Mouse (Mus musculus): ENCODE measurements around the gene Hist1h2ai. TPM values are rescaled to one million over a fixed set of nuclear protein-coding genes. Genes with fewer than 3 reads are reported as not detected.
"Not testable (repeated sequence)": the region's sequence is repeated elsewhere in the genome, so short reads cannot be mapped to it uniquely, and the experiment has no call there.

The Hist1h2ai gene
- polyA plus RNA-seq, 1 experiment from 2014 or later, result 11.4 TPM

DNA sequence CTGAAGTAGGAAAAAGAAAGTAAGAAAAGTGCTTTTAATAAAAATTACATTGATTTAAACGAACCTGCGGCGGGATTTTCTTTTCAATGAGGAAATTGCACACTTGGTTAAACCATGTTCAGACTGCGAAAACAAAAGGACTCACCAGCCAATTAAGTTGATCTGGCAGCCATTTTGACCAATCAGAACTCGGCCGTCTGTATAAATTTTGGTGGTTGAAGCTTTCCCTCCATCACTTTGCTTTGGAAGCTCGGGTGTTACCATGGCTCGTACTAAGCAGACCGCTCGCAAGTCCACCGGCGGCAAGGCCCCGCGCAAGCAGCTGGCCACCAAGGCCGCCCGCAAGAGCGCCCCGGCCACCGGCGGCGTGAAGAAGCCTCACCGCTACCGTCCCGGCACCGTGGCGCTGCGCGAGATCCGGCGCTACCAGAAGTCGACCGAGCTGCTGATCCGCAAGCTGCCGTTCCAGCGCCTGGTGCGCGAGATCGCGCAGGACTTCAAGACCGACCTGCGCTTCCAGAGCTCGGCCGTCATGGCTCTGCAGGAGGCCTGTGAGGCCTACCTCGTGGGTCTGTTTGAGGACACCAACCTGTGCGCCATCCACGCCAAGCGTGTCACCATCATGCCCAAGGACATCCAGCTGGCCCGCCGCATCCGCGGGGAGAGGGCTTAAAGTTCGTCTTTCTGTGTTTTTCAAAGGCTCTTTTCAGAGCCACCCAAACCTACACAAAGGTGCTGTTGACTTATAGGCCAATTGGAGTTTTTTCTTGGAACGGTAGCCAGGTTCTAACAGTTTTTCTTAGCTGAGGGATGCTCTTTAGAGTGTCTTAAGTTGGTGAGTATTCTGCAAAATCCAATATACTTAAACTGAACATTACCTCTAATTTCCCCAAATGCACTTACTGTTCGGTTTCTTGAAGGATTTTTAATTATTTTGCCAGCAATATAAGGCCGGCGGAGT, 1.5 kb downstream of the Hist1h2ai start, which contains the start of gene Hist1h3h:
Hist1h3h (plus strand) TSS at position 263 of the 961 bp plus-strand sequence.
- 1% methylated on average over 29 of the region's 56 CpGs for WGBS
- H3K27me3 ChIP-seq; H3K36me3 ChIP-seq; H3K9me3 ChIP-seq (replicated peaks): not testable (repeated sequence)
- Histone ChIP-seq H3K9ac (peak within 1 kb of the TSS; percentile 63), H3K4me1 (replicated peaks) (peaks cover 33% of the 10 kb centered on the region), H3K4me2 (peak within 1 kb of the TSS; percentile 83), H3K4me3 (peak within 1 kb of the TSS; percentile 49), H3K27ac (peak within 1 kb of the TSS; percentile 91)
- peak; percentile 41; the same call in 1 of the 2 replicates for ATAC-seq (replicated peaks; ENCODE audit: insufficient number of reproducible peaks, insufficient read depth, low FRiP score, low read depth)

- peak overlapping the region; percentile 83 for H3K4me2 ChIP-seq
- H3K4me3 ChIP-seq, result peak overlapping the region; percentile 49
- peak overlapping the region; percentile 63 for H3K27ac ChIP-seq
- H3K27me3 ChIP-seq, result no peaks in the 10 kb centered on the region
- WGBS, result 66% methylated on average over 4 of the region's 4 CpGs
- no peaks in the 10 kb centered on the region for H3K36me3 ChIP-seq
- H3K9ac ChIP-seq, result peak overlapping the region; percentile 52
- no peaks in the 10 kb centered on the region for H3K9me3 ChIP-seq (replicated peaks)
- ATAC-seq (replicated peaks; ENCODE audit: insufficient number of reproducible peaks, insufficient read depth, low FRiP score, low read depth), result no peak
- H3K4me1 ChIP-seq (replicated peaks), result peaks cover 34% of the 10 kb centered on the region
Observed at GRCm38 (mm10) chr13:21718381-21719080, 2.3 kb downstream of the Hist1h2ai start.

GRCm38 (mm10) chr13:21721107-21721756, 5.0 kb downstream of the Hist1h2ai start:
- ATAC-seq (replicated peaks; ENCODE audit: insufficient number of reproducible peaks, insufficient read depth, low FRiP score, low read depth), result 0 out of 2 replicates have a peak, but pooled peaks have one; percentile 5

DNA sequence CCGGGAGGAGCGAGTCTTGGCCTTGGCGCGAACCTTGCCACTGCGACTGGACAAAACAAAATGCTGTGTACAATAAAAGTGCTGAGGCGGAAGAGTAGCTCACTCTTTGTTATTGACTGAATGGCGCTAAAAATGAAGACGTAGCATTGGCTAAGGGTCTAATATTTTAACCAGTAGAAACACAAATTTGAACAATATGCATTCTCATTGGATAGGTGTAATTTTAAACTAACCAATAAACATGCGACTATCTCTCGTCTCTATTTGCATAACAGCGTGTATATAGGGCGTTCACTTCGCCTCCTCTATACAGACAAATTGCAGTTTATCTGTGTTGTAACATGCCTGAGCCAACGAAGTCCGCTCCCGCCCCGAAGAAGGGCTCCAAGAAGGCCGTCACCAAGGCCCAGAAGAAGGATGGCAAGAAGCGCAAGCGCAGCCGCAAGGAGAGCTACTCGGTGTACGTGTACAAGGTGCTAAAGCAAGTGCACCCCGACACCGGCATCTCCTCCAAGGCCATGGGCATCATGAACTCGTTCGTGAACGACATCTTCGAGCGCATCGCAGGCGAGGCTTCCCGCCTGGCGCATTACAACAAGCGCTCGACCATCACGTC, 5.6 kb downstream of the Hist1h2ai start, which contains the start of gene Hist1h2bm:
Hist1h2bm (plus strand) TSS at position 288 of the 616 bp plus-strand sequence.
- H3K27ac ChIP-seq, result peak within 1 kb of the TSS; percentile 88
- peak within 1 kb of the TSS; percentile 41 for H3K9ac ChIP-seq
- peak; percentile 95 for ATAC-seq (replicated peaks; ENCODE audit: insufficient number of reproducible peaks, insufficient read depth, low FRiP score, low read depth)
- H3K4me1 ChIP-seq (replicated peaks), result peaks cover 24% of the 10 kb centered on the region
- not testable (repeated sequence) for H3K27me3 ChIP-seq; H3K9me3 ChIP-seq (replicated peaks); H3K36me3 ChIP-seq
- peak within 1 kb of the TSS; percentile 51 for H3K4me3 ChIP-seq
- WGBS, result under 1% methylated on average over 37 of the region's 37 CpGs
- peak within 1 kb of the TSS; percentile 76 for H3K4me2 ChIP-seq

More at GRCm38 (mm10) chr13:21721107-21721756, 5.0 kb downstream of the Hist1h2ai start:
- H3K4me1 ChIP-seq (replicated peaks), result peaks cover 26% of the 10 kb centered on the region
- not testable (repeated sequence) for H3K36me3 ChIP-seq; H3K27me3 ChIP-seq; H3K9me3 ChIP-seq (replicated peaks)
- peak overlapping the region; percentile 51 for H3K4me3 ChIP-seq
- WGBS, result 4% methylated on average over 21 of the region's 44 CpGs
- peak overlapping the region; percentile 76 for H3K4me2 ChIP-seq
- H3K9ac ChIP-seq, result peak overlapping the region; percentile 31
- H3K27ac ChIP-seq, result peak overlapping the region; percentile 88

GRCm38 (mm10) chr13:21722373-21722925, 6.2 kb downstream of the Hist1h2ai start:
- peak overlapping the region; percentile 41 for H3K9ac ChIP-seq
- peaks cover 21% of the 10 kb centered on the region for H3K4me1 ChIP-seq (replicated peaks)

DNA sequence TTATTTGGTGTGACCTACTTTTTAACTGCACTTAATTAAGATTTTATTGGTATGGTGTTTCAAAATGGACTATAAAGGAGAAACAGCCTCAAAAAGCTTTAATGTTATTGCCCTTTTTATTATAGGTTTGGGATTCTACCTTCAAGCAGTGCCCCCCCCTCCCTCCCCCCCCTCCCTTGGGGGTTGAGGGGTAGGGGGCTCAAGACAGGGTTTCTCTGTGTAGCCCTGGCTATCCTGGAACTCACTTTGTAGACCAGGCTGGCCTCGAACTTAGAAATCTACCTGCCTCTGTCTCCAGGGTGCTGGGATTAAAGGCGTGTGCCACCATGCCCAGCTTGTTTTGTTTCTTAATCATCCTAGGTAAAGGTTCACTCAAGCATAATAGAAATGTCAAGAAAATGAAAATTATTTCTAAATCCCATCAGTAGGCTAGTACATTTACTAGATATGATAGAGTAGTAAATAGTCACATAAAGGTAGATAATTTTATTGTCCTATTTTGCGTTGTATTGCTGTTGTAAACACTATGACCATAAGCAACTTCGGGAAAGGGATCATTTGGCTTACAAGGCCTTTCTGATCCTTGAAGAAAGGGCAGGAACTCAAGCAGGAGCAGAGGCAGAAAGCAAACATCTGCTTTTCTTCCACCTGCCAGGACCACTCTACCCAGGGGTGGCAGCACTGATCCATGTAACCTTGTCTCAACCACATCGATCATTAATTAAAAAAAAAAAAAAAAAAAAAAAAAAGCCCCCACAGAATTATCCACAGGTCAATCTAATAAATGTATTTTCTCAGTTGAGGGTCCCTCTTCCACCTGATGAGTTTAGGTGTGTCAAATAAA, 7.0 kb downstream of the Hist1h2ai start:
- Histone ChIP-seq H3K4me3 (no peak overlapping the region), H3K4me1 (replicated peaks) (peaks cover 17% of the 10 kb centered on the region), H3K27me3 (no peaks in the 10 kb centered on the region), H3K9ac (no peak overlapping the region), H3K4me2 (peak overlapping the region; percentile 76; the same call in 1 of the 2 replicates), H3K36me3 (no peaks in the 10 kb centered on the region), H3K27ac (peak overlapping the region; percentile 88; the same call in 1 of the 2 replicates), H3K9me3 (replicated peaks) (no peaks in the 10 kb centered on the region)
- no peak for ATAC-seq (replicated peaks; ENCODE audit: insufficient number of reproducible peaks, insufficient read depth, low FRiP score, low read depth)
- WGBS, result 47% methylated on average over 5 of the region's 5 CpGs

More at GRCm38 (mm10) chr13:21722373-21722925, 6.2 kb downstream of the Hist1h2ai start:
- peak overlapping the region; percentile 51 for H3K4me3 ChIP-seq
- 4% methylated on average over 11 of the region's 11 CpGs for WGBS
- ATAC-seq (replicated peaks; ENCODE audit: insufficient number of reproducible peaks, insufficient read depth, low FRiP score, low read depth), result no peak
- no peaks in the 10 kb centered on the region for H3K36me3 ChIP-seq
- peak overlapping the region; percentile 88 for H3K27ac ChIP-seq
- H3K4me2 ChIP-seq, result peak overlapping the region; percentile 76
- no peaks in the 10 kb centered on the region for H3K9me3 ChIP-seq (replicated peaks)
- H3K27me3 ChIP-seq, result no peaks in the 10 kb centered on the region

DNA sequence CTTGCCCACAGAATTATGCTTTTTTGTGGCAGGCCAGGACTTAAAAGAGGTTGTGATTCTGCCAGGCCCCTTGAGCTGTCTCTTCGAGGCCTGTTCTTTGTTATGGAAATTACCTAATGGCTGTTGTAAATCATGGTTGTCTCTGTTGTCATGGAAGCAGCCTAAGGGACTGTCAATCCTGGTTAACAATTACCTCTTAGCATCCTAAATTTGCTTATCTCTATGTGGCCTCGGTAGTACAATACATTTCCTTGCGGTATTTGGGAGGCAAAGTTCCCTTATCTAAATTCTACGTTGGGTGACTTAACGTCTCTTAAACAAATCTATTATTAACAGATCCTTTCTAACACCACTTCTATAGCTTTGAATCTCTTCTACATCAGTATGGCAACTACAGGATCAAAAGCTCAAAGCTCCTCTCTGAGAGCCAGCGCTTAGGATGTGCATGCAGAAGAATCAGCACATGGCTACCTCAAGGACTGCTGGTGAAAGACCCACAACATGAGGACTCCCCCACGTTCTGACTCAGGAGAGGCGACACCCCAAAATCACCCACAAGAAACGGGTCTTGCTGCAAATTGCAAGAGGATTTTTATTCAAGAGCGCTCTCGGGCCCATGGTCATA, 11.8 kb downstream of the Hist1h2ai start:
- Histone ChIP-seq H3K9ac (no peak overlapping the region), H3K4me2 (no peak overlapping the region), H3K4me1 (replicated peaks) (no peaks in the 10 kb centered on the region), H3K9me3 (replicated peaks) (no peaks in the 10 kb centered on the region), H3K27me3 (no peaks in the 10 kb centered on the region), H3K4me3 (no peak overlapping the region), H3K27ac (no peak overlapping the region), H3K36me3 (no peaks in the 10 kb centered on the region)
- no peak for ATAC-seq (replicated peaks; ENCODE audit: insufficient number of reproducible peaks, insufficient read depth, low FRiP score, low read depth)
- 39% methylated on average over 11 of the region's 11 CpGs for WGBS

GRCm38 (mm10) chr13:21729544-21729943, 13.3 kb downstream of the Hist1h2ai start:
- no peak for ATAC-seq (replicated peaks; ENCODE audit: insufficient number of reproducible peaks, insufficient read depth, low FRiP score, low read depth)

GRCm38 (mm10) chr13:21733466-21733865, 17.2 kb downstream of the Hist1h2ai start:
- H3K27me3 ChIP-seq, result no peaks in the 10 kb centered on the region
- H3K4me3 ChIP-seq, result no peak overlapping the region
- no peak overlapping the region for H3K27ac ChIP-seq
- WGBS, result 71% methylated on average over 5 of the region's 5 CpGs
- H3K4me2 ChIP-seq, result no peak overlapping the region
- no peaks in the 10 kb centered on the region for H3K36me3 ChIP-seq
- H3K9me3 ChIP-seq (replicated peaks), result no peaks in the 10 kb centered on the region
- no peak overlapping the region for H3K9ac ChIP-seq
- no peak for ATAC-seq (replicated peaks; ENCODE audit: insufficient number of reproducible peaks, insufficient read depth, low FRiP score, low read depth)
- H3K4me1 ChIP-seq (replicated peaks), result peaks cover 10% of the 10 kb centered on the region

More at GRCm38 (mm10) chr13:21729544-21729943, 13.3 kb downstream of the Hist1h2ai start:
- no peak overlapping the region for H3K9ac ChIP-seq
- H3K27me3 ChIP-seq, result no peaks in the 10 kb centered on the region
- no peaks in the 10 kb centered on the region for H3K36me3 ChIP-seq
- H3K4me2 ChIP-seq, result no peak overlapping the region
- 51% methylated on average over 1 of the region's 1 CpGs for WGBS
- H3K27ac ChIP-seq, result no peak overlapping the region
- H3K4me1 ChIP-seq (replicated peaks), result peaks cover 7% of the 10 kb centered on the region; the same call in 1 of the 2 replicates
- no peak overlapping the region for H3K4me3 ChIP-seq
- H3K9me3 ChIP-seq (replicated peaks), result no peaks in the 10 kb centered on the region

All from heart, embryonic 15.5 days (tissue).